Mouse (Mus musculus): ENCODE results near the gene 1700029F12Rik.
"Not testable (repeated sequence)": the region's sequence is repeated elsewhere in the genome, so short reads cannot be mapped to it uniquely, and the experiment has no call there.

The 1700029F12Rik gene

DNA sequence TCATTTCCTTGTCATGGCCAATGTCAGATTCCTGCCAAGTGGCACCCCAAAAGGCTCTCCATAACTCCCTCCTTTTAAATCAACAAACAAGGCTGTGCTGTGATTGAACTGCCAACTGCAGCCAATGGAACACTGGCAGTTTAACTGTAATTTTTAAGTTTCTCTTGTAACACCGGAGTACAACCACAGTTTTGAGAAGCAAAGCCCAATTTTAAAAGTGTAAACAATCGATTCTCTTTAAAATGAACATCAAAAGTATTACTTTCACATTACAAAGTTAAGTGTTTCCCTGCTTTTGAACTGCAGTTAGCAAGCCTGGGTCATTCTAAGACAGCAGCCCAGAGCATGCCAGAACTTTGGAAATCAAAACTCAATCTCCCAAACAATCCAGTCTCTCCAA is at the start of gene 1700029F12Rik:
Gene 1700029F12Rik (minus strand): TSS at position 101 of the 400 bp plus-strand sequence.
- no peak for DNase-seq (ENCODE audit: low spot score)

DNA sequence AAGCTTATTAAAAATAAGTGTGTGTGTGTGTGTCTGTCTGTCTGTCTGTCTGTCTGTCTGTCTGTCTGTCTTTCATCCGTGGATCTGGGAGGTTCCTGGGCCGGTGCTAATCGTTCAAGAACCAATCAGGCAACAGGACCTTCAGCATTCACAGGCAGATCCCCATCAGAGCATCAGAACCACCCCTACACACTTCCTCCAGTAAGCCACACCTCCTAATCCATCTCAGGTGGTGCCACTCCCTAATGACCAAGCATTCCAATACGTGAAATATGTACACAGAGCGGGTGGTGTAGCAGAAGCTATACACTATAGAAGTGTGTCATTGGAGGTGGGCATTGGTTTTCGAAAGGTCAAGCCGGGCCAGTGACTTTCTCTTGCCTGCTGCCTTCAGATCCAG is 48.3 kb upstream of the 1700029F12Rik start:
- DNase-seq (ENCODE audit: low spot score): no peak

DNA sequence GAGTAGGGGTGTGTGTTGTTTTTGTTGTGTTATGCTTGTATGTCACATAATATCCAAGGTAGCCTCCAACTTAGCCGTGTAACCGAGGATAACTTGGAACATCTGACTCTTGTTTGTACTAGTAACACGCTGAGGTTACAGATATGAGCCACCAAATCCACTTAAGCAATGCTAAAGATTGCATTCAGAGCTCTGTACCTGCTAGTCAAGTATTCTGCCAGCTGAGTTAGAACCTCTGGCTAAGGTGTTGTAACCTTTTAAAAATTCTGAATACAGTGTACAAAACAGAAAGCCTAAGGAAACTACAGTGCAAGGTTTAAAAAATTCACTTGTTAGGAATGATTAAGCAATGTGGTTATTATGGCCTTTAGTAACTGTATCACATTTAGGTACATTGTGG is 46.5 kb upstream of the 1700029F12Rik start:
- no peak for DNase-seq (ENCODE audit: low spot score)

DNA sequence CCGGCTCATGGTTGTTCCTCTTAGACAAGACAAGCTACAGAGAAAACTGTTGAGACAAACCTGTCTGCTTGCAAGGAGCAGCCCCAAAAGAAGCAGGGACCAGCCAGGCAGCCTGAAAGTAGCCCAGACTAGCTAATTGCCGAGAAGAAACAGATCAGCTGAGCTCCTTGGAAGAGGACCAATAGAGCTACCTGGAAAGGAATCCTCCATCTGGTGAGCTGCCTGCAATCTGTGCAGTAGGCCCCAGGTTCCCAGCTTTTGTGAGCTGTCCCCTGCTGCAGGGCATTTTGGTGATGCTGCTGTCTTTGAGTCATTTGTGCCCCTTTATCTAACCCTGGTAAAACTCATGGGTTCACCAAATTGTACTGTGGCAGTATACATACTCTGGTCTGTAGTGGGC is 46.0 kb upstream of the 1700029F12Rik start:
- no peak for DNase-seq (ENCODE audit: low spot score)

DNA sequence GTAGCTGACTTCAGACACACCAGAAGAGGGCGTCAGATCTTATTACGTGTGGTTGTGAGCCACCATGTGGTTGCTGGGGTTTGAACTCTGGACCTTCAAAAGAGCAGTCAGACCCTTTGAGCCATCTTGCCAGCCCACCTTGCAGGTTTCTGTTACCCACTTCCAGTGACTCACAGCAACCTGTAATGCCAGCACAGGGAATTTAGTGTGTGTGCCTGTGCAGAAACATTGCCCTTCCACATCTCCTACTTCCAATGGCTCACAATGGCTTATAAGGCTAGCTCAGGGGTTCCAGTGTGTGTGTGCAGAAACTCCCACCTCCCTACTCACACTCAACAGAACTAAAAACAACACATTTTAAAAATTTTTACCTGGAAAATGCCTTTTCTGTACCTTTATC is 43.4 kb upstream of the 1700029F12Rik start:
- no peak for DNase-seq (ENCODE audit: low spot score)

- no peak for DNase-seq (ENCODE audit: low spot score)
Observed at GRCm38 (mm10) chr13:97073497-97073896, 39.3 kb upstream of the 1700029F12Rik start.

DNA sequence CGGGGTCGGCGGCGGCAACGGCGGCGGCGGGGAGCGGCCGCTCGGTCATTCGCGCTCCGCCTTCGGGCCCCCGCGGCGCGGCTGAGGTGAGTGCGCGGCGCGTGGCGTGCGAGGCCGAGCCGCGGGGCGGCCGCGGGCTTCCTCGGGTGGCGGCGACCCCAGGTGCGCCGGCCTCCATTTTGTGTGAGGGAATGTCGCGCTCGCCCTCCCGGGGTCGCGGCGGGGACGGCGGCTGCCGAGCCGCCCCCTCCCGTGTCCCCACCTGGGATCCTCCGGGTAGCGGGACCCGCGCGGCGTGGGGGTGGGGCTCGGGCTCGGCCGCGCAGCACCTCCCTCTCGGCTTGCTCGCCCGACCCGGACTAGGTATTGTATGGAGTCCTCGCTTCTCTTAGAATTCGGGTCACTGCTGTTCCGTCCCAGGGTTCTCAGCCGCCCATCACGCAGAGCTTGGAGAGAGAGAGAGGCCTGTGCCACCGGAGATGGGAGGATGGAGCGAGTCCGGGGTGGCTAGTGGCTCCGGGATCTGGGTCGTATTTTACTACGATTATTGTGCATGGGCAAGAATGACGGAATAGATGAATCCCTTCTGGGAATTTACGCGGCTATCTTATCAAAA is 37.6 kb upstream of the 1700029F12Rik start:
- DNase-seq (ENCODE audit: low spot score): no peak

- no peak for DNase-seq (ENCODE audit: low spot score)
Observed at GRCm38 (mm10) chr13:97070931-97071625, 36.9 kb upstream of the 1700029F12Rik start.

GRCm38 (mm10) chr13:97068151-97068550 is 34.0 kb upstream of the 1700029F12Rik start:
- no peak for DNase-seq (ENCODE audit: low spot score)

DNA sequence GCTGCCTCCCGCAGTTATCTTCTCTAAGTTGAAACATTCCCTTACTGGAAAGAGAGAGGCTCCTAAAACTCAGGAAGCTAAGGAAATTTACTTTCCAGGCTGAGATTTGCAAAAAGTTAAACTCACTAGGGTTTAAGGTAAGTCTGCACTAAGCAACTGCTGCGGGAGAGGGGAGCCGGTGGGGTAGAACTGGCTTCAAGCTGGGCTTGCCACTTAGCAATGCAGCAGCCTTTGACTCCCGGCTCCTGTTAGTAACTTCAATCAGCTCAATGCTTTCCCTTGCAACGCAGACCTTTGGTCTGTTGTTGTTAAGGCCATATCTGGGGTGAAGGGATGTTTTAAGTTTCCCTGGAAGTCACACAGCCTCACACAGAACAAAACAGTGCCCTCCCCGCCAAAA is 33.5 kb upstream of the 1700029F12Rik start:
- no peak for DNase-seq (ENCODE audit: low spot score)

GRCm38 (mm10) chr13:97066649-97067550 is 32.7 kb upstream of the 1700029F12Rik start, which contains the start of gene Fam169a:
Gene Fam169a (plus strand): TSS chr13:97067286.
- DNase-seq (ENCODE audit: low spot score): no peak

DNA sequence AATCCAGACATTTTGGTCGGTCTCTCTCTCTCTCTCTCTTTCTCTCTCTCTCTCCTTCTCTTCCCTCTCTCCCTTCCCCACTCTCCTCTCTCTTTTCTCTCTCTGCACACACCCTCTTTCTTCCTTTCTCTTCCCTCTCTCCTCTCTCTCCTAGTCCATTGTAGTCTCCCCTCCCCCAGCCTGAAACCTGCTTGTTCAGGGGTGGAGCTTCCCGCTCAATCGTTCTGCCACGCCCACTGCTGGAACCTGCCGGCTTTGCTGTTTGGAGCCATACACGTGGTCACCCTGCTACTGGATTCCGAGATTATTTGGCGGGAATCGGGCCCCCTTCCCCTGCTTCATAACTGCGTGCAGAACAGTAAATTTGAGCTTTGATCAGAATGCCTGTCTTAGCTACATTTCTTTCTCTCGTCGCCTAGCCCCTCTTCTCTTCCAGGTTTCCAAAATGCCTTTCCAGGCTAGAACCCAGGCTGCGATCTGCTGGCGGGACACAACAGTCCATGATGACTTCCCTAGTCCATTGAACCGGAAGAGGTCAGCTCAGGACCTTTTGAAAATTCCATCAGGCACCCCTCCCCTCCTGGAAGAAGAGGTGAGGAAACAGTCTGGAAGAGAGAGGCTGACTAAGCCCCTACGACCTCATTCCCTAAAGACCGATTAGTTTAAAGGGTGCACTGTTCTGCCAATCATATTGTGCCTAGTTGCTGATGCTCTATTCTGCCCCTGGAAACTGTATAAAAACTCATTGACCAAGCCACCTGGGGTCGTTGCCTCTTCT is 30.9 kb upstream of the 1700029F12Rik start:
- not testable (repeated sequence) for DNase-seq (ENCODE audit: low spot score)

DNA sequence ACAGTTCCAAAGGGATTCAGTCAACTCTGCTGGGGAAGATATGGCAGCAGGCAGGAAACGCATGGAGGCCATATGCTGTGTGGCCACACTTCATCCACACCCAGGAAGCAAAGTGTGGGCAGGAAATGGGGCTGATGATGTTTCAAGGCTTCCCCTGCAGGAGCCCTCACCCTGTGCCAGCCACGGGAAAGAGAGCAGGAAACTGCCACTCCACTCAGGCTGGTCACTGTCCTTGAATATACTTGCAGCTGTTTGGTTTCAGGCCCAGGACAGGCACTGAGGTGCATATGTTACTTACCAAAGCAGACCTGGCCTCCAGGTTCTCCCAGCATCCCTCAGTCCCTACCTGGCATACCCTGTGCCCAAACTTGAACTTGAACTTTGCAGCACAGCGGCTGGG is 30.3 kb upstream of the 1700029F12Rik start:
- no peak for DNase-seq (ENCODE audit: low spot score)

DNA sequence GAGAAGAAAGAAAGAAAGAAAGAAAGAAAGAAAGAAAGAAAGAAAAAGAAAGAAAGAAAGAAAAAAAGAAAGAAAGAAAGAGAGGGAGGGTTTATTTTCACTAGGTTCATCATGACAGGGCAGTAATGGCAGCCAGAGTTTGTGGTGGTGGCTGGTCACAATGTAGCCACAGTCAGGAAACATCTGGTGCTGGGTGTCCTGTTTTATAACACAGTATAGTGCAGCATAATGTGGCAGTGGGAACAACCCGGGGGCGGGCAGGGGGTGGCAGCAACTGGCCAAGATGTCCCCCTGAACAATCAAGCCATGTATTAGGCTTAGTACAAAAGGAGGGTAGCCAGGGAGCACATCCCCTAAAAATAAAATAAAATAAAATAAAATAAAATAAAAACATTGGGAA is 29.3 kb upstream of the 1700029F12Rik start:
- no peak for DNase-seq (ENCODE audit: low spot score)

- no peak for DNase-seq (ENCODE audit: low spot score)
Observed at GRCm38 (mm10) chr13:97062151-97062550, 28.0 kb upstream of the 1700029F12Rik start.

DNA sequence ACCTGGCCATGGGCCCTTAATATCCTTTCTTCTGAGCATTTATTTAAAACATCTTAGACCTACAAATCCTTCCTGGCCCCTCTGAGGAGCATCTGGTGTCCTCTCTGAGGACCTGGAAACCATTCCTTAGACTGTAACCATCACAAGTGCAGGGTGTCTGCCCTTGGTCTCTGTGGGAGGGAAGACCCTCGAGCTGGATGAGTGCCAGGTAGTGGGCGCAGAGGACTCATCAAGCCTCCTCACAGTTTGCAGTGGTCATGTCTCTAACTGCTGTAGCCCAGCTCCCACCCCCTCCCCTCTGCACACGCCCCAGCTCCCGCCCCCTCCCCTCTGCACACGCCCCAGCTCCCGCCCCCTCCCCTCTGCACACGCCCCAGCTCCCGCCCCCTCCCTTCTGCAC is 26.2 kb upstream of the 1700029F12Rik start:
- DNase-seq (ENCODE audit: low spot score): no peak

- DNase-seq (ENCODE audit: low spot score): no peak
Observed at GRCm38 (mm10) chr13:97059746-97060145, 25.6 kb upstream of the 1700029F12Rik start.

DNA sequence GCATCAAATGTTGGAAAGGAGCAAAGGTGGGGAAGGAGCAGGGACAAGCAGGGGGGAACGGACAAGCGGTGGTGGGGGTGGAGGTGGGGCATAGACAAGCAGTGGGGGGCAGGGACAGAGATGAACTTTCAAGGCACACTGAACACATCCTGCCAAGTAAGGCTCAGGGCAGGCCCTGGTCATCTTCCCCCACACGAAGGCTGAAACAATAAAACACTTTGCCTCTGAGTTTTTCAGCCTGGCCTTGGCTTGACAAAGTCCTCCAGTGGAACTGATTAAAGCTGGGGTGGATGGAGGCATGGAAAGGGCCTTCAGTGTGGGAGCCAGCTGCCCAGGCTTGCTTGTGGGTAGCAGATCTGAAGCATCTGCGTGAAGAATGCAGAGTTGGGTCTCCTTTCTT is 23.7 kb upstream of the 1700029F12Rik start:
- no peak for DNase-seq (ENCODE audit: low spot score)

DNA sequence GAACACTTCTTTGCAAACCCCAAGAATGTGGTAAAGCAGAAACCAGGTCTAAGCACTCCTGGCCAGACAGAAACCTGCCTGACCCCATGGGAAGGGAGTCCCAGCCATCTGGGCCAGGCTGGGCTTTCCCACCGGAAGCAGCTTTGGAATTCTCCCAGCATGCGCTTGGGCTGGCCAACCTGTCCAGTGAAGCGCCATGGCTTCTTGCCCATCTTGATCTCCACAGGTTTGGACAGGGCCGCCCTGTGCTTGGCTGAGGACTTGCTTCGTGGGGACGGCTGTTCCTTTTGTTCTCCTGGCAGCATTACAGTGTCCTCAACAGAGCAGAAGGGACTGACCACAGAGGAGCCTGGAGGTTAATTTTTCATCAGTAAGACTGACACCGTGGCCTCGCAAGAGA is 19.7 kb upstream of the 1700029F12Rik start:
- DNase-seq (ENCODE audit: low spot score): no peak

DNA sequence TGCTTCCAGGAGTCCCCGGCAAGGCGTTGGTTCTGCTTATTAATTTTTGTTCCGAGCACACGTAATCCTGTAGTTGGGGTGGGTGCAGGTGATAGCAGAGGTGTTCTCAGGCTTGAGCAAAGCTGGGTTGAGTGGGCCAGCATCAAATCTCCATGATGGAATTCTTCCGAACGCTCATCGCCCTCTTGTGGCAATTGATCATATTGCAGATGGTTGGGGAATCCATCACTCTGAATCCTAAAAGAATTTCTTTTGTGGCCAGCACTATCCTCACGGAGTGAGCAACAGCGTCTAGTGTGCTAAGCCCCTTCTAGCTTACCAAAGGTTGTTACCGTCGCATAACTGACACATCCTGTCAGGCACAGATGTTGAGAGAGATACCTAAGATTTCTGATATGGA is 18.5 kb upstream of the 1700029F12Rik start:
- DNase-seq (ENCODE audit: low spot score): peak; percentile 38

GRCm38 (mm10) chr13:97051158-97051557 is 17.0 kb upstream of the 1700029F12Rik start:
- DNase-seq (ENCODE audit: low spot score): no peak

GRCm38 (mm10) chr13:97030075-97030474 is 4.1 kb downstream of the 1700029F12Rik start:
- DNase-seq (ENCODE audit: low spot score): no peak
